Mouse (Mus musculus): Measurements from ENCODE around the gene Pde8b. TPM values are rescaled to one million over a fixed set of nuclear protein-coding genes. Genes with fewer than 3 reads are reported as not detected.
A peak's percentile ranks its signal among the peaks of the same experiment; 100 is the strongest.
"Not testable (repeated sequence)": the region's sequence is repeated elsewhere in the genome, so short reads cannot be mapped to it uniquely, and the experiment has no call there.

The Pde8b gene
- polyA plus RNA-seq, 1 experiment from 2014 or later = 6.6 TPM

DNA sequence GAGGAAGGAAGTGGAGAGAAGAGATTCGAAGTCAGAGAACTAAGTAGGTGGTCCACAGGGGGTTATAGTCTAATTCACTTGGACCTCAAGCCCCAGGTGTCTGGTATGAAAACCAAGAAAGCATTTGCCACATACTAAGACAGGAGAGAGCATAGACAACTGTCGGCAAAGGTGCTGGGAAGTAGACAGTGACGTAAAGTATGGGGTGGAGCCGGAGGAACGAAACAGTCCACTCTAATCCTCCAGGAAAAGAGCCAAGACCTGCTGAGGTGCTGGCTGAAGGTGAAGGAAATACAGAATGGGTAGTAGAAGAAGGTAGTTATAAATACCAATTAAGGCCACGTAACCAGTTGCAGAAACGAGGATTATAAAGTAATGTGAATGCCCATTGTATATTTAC is 42.8 kb downstream of the Pde8b start:
- not testable (repeated sequence) for ATAC-seq (ENCODE audit: borderline replicate concordance, extremely low read depth, low FRiP score, low TSS enrichment)

DNA sequence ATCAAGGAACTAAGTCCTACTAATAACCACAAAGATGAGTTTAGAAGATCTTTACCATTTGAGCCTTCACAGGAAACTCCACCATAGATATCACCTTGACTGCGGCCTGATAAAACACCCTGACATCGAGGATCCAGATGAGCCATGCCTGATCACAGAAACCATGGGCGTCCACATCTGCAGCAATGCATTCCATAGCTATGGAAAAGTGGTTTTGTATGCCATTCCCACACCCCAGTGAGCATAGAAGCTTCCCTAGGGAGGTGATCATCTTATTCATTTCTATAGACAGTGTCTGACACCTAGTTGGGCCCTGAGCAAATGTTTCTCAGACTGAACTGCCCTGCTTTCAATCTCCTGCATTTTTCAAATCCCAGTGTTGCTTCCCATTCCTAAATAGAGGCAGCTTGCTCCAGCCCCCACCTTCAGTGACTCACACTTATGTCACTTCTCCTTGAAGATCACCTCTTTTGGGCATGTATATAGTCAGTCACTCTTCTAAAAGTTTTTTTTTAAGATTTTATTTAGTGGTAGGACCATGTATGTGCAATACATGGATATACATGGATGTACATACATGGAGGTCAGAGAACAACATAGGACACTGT is 47.9 kb downstream of the Pde8b start:
- no peaks in the 10 kb centered on the region for H3K27me3 ChIP-seq
- no peak overlapping the region for H3K9ac ChIP-seq
- H3K36me3 ChIP-seq = no peaks in the 10 kb centered on the region
- H3K4me1 ChIP-seq = no peaks in the 10 kb centered on the region
- H3K4me3 ChIP-seq = no peak overlapping the region
- WGBS = 78% methylated on average over 3 of the region's 3 CpGs
- no peak overlapping the region for H3K4me2 ChIP-seq
- no peak for ATAC-seq (ENCODE audit: borderline replicate concordance, extremely low read depth, low FRiP score, low TSS enrichment)
- no peaks in the 10 kb centered on the region for H3K9me3 ChIP-seq
- no peak overlapping the region for H3K27ac ChIP-seq

More for the DNA sequence above, 42.8 kb downstream of the Pde8b start:
- not testable (repeated sequence) for H3K27ac ChIP-seq, H3K4me1 ChIP-seq, H3K4me2 ChIP-seq, H3K9me3 ChIP-seq, H3K27me3 ChIP-seq, H3K36me3 ChIP-seq, H3K4me3 ChIP-seq, H3K9ac ChIP-seq
- WGBS = 66% methylated on average over 7 of the region's 7 CpGs

DNA sequence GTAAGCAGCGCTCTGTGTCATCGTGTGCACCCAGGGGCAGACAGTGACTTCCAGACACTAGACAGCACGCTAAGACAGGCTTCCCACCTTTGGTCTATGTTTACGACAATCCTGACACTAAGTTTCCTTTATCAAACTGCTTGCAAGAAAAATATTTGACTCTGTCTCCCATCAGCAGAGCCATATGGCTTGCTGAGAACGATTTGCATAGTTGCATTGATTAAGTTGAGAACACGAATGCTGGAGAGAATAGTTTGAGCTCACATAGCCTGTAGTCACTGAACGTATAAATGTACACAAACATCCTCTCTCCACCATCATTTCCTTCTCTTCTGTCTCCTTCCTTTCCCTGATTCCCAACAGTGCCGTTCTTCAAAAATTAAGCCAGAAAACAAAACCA is 49.3 kb downstream of the Pde8b start:
- WGBS = 65% methylated on average over 8 of the region's 8 CpGs
- Histone ChIP-seq H3K4me3 (no peak overlapping the region), H3K4me2 (no peak overlapping the region), H3K36me3 (no peaks in the 10 kb centered on the region), H3K9ac (no peak overlapping the region), H3K27ac (no peak overlapping the region), H3K27me3 (no peaks in the 10 kb centered on the region), H3K4me1 (no peaks in the 10 kb centered on the region), H3K9me3 (no peaks in the 10 kb centered on the region)
- ATAC-seq (ENCODE audit: borderline replicate concordance, extremely low read depth, low FRiP score, low TSS enrichment) = no peak

DNA sequence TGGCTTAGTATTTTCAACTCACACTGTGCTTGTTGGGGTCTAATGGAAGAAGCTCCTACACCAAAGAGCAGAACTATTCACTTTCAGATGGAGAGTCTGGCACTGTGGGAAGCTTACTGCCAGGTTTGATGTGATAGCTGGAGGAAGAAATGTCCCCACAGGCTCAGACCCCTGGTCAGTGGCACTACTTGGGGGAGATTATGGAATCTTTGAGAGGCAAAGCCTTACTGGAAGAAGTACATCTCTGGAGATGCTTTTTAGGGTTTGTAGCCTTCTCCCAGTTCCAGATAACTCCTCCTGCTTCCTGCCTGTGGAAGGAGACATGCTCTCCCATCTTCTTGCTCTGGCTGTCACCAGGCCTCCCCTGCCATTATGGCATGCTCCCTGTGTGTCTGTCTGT is 50.1 kb downstream of the Pde8b start:
- ATAC-seq (ENCODE audit: borderline replicate concordance, extremely low read depth, low FRiP score, low TSS enrichment) = no peak

DNA sequence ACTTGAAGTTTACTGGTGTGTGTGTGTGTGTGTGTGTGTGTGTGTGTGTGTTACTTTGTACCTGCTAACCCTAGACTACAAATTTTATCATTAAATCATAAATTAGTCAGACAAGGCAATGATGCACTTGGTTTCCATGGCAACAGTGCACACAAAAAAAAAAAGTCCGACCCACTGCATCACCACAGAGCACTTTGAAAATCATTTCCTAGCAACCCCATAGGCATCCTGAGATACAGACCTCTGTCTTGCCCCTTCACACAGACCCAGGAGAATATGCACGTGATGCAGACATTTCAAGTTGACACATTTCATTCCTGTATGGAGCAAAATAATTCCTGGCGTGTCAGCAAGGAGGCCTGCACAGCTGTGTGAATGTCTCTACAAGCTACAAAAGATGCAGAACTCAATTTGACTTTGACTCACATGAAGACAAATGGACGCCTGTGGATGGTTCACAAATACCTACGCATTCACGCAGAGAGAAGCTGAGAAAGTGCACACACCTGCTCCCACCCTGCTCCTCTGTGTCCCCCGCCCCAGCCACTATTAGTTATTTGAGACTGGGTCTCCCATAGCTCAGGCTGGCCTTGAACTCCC is 53.9 kb downstream of the Pde8b start:
- 71% methylated on average over 7 of the region's 7 CpGs for WGBS
- H3K4me2 ChIP-seq = no peak overlapping the region
- H3K4me3 ChIP-seq = no peak overlapping the region
- no peaks in the 10 kb centered on the region for H3K9me3 ChIP-seq
- H3K9ac ChIP-seq = no peak overlapping the region
- no peaks in the 10 kb centered on the region for H3K27me3 ChIP-seq
- no peak overlapping the region for H3K27ac ChIP-seq
- no peak for ATAC-seq (ENCODE audit: borderline replicate concordance, extremely low read depth, low FRiP score, low TSS enrichment)
- no peaks in the 10 kb centered on the region for H3K4me1 ChIP-seq
- H3K36me3 ChIP-seq = no peaks in the 10 kb centered on the region

More for the DNA sequence above, 50.1 kb downstream of the Pde8b start:
- Histone ChIP-seq H3K27me3 (no peaks in the 10 kb centered on the region), H3K27ac (no peak overlapping the region), H3K4me3 (no peak overlapping the region), H3K4me1 (no peaks in the 10 kb centered on the region), H3K9me3 (no peaks in the 10 kb centered on the region), H3K36me3 (no peaks in the 10 kb centered on the region), H3K9ac (no peak overlapping the region), H3K4me2 (no peak overlapping the region)

DNA sequence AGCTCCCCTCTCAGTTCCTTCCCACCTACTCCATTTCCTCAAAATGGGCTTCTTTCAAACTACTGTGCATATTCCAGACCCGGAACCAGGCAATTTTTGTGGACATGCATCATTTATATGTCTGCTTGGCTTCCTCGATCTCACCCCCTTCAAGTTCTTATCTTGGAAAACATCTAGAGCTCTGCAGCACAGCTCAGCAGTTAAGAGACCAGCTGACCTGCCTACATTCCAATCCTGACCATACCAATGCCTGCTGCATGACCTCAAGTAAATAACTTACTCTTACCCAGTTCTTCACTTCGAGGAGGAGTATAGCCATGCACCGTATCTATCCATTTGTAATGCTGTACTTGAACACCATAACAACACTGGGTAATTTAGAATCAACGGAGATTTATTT is 58.2 kb downstream of the Pde8b start:
- Histone ChIP-seq H3K9me3 (no peaks in the 10 kb centered on the region), H3K4me2 (no peak overlapping the region), H3K4me3 (no peak overlapping the region), H3K9ac (no peak overlapping the region), H3K36me3 (no peaks in the 10 kb centered on the region), H3K27ac (no peak overlapping the region), H3K4me1 (no peaks in the 10 kb centered on the region), H3K27me3 (no peaks in the 10 kb centered on the region)
- ATAC-seq (ENCODE audit: borderline replicate concordance, extremely low read depth, low FRiP score, low TSS enrichment) = no peak
- WGBS = 56% methylated on average over 5 of the region's 5 CpGs

DNA sequence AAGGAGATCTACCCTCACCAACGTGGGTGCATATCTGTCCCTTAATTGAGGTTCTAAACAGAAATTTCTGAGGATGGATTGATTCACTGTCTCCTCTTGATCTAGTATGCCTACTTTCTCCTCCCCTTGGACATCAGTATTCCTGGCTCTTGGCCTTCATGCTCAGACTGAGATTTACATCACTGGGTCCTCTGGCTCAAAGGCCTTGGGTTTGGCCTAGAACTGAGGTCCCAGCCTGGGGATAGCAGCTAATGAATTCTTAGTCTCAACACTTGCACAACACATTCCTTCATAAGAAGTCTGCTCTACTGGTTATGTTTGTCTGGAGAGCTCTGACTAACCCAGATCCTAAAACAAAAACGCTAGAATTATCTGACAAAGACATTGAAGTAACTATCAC is 61.0 kb downstream of the Pde8b start:
- no peak overlapping the region for H3K27ac ChIP-seq
- H3K4me3 ChIP-seq = no peak overlapping the region
- no peaks in the 10 kb centered on the region for H3K36me3 ChIP-seq
- H3K27me3 ChIP-seq = no peaks in the 10 kb centered on the region
- no peaks in the 10 kb centered on the region for H3K4me1 ChIP-seq
- no peak for ATAC-seq (ENCODE audit: borderline replicate concordance, extremely low read depth, low FRiP score, low TSS enrichment)
- WGBS = 81% methylated on average over 2 of the region's 2 CpGs
- no peaks in the 10 kb centered on the region for H3K9me3 ChIP-seq
- no peak overlapping the region for H3K9ac ChIP-seq
- no peak overlapping the region for H3K4me2 ChIP-seq

DNA sequence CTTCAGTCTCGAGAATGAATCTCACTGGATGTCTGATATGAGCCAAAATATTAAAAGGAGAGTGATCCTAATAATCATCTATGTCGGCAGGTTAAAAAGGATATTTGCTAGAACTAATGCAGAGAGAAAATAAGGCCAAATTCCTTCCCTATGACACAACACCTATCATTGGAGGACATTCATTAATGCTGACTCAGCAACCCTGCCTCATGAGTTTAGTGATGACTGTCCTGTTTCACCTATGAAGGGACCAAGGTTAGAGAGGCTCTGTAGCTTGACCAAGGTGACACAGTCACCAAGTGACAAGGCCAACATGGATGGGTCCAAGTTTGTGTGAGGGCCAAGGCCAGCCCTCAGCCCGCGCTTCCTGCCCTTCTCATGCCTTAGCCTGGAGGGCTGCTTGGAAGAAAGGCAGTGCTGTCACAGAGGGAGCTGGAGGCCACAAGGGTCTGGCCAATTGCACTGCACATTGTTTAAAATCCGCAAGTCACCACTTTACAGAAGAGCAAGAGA is 62.9 kb downstream of the Pde8b start:
- Histone ChIP-seq H3K4me2 (no peak overlapping the region), H3K27ac (no peak overlapping the region), H3K4me3 (no peak overlapping the region), H3K27me3 (no peaks in the 10 kb centered on the region), H3K9me3 (no peaks in the 10 kb centered on the region), H3K9ac (no peak overlapping the region), H3K36me3 (no peaks in the 10 kb centered on the region), H3K4me1 (no peaks in the 10 kb centered on the region)
- 81% methylated on average over 5 of the region's 5 CpGs for WGBS
- no peak for ATAC-seq (ENCODE audit: borderline replicate concordance, extremely low read depth, low FRiP score, low TSS enrichment)

DNA sequence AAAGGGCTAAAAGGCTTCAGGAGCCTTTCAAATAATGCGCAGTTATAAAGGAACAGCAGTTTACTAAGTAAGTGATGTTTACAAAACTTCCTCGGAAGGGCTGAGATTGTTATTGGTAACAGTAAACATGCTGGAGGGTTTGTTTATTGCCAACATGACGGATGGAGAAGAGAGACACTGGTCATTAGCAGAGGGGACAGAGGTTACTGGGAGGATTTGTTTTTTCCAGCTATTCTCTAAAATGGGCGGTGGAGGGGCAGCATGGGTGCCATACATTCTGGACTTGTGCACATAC is 63.4 kb downstream of the Pde8b start:
- H3K4me3 ChIP-seq = no peak overlapping the region
- ATAC-seq (ENCODE audit: borderline replicate concordance, extremely low read depth, low FRiP score, low TSS enrichment) = no peak
- H3K27me3 ChIP-seq = no peaks in the 10 kb centered on the region
- no peaks in the 10 kb centered on the region for H3K4me1 ChIP-seq
- H3K9ac ChIP-seq = no peak overlapping the region
- H3K36me3 ChIP-seq = no peaks in the 10 kb centered on the region
- peak overlapping the region; percentile 7; the same call in 1 of the 2 replicates for H3K27ac ChIP-seq
- H3K4me2 ChIP-seq = no peak overlapping the region
- H3K9me3 ChIP-seq = no peaks in the 10 kb centered on the region
- WGBS = 32% methylated on average over 4 of the region's 4 CpGs

DNA sequence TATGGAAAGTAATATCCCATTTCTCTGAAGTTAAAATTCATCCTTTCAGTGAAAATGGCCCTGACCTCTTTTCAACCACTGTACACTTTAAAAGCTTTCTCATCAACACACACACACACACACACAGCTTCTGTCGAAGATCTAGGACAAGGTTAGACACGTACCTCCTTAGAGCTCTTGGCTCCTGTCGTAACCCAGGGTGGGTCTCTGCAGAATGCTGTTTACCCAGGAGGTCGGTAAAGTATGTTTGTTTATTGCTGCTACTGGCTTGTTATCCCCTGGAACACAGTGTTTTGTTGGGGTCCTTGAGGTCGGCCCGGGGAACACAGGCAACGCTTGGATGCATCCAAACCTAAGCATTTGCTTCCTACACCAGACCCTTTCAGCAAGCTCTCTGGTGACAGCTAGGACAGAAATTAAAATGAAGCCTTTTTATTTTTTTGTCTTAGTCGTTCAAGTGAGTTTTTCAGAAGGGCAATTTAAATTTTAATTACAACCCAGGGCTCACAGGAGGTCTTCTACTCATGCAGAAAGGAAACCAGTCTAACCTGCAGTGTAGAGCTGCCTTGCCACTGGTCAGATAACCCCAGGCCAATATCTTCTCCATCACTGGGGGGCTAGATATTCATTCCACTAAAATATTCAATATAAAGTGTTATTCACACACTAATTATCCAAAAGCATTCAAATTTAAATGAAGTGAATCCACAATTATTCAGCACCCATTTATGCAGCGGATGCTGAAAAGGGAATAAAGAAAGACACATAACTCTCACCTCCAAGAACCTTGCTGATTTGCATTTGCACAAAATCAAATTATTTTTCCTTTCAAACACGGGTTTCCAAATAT is 64.0 kb downstream of the Pde8b start:
- ATAC-seq (ENCODE audit: borderline replicate concordance, extremely low read depth, low FRiP score, low TSS enrichment) = no peak
- H3K27me3 ChIP-seq = no peaks in the 10 kb centered on the region
- H3K4me2 ChIP-seq = no peak overlapping the region
- no peaks in the 10 kb centered on the region for H3K36me3 ChIP-seq
- no peak overlapping the region for H3K4me3 ChIP-seq
- no peaks in the 10 kb centered on the region for H3K9me3 ChIP-seq
- no peaks in the 10 kb centered on the region for H3K4me1 ChIP-seq
- 32% methylated on average over 10 of the region's 10 CpGs for WGBS
- H3K27ac ChIP-seq = peak overlapping the region; percentile 7; the same call in 1 of the 2 replicates
- no peak overlapping the region for H3K9ac ChIP-seq

DNA sequence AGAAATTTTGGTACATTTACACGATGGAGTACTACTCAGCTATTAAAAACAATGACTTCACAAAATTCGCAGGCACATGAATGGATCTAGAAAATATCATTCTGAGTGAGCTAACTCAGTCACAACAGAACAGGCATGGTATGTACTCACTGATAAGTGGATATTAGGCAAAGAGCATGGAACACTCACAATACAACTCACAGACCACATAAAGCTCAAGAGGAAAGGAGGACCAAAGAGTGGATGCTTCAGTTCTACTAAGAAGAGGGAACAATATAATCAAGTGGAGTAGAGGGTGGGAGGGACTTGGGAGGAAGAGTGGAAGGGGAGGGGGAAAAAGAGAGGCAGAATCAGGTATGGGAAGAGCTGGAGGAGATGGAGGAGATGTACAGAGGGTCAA is 66.5 kb downstream of the Pde8b start:
- 89% methylated on average over 2 of the region's 2 CpGs for WGBS
- H3K27me3 ChIP-seq = no peaks in the 10 kb centered on the region
- no peak for ATAC-seq (ENCODE audit: borderline replicate concordance, extremely low read depth, low FRiP score, low TSS enrichment)

DNA sequence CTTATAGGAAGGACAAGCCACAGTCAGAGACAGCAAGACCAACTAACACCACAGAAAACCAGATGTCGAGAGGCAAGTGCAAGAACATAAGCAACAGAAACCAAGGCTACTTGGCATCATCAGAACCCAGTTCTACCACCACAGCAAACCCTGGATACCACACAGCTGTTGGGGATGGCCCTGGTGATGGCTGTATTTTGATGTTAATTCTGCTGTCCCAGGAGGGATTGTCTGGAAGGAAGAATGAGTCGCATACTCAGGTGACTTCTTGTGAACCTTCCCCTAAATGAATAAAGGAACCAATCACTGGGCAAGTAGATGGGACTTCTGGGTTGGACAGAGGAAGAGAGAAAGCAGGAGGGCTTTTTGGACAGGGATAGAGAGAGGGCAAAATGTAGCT is 69.9 kb downstream of the Pde8b start:
- no peak overlapping the region for H3K27ac ChIP-seq
- WGBS = 91% methylated on average over 2 of the region's 2 CpGs
- ATAC-seq (ENCODE audit: borderline replicate concordance, extremely low read depth, low FRiP score, low TSS enrichment) = no peak
- no peaks in the 10 kb centered on the region for H3K36me3 ChIP-seq
- H3K4me3 ChIP-seq = no peak overlapping the region
- H3K4me2 ChIP-seq = no peak overlapping the region
- H3K4me1 ChIP-seq = no peaks in the 10 kb centered on the region
- H3K9ac ChIP-seq = no peak overlapping the region
- H3K27me3 ChIP-seq = no peaks in the 10 kb centered on the region
- H3K9me3 ChIP-seq = no peaks in the 10 kb centered on the region

More for the DNA sequence above, 66.5 kb downstream of the Pde8b start:
- Histone ChIP-seq H3K4me1 (no peaks in the 10 kb centered on the region), H3K36me3 (no peaks in the 10 kb centered on the region), H3K27ac (no peak overlapping the region), H3K4me2 (no peak overlapping the region), H3K4me3 (no peak overlapping the region), H3K9ac (no peak overlapping the region), H3K9me3 (no peaks in the 10 kb centered on the region)

Measured in lung, embryonic 15.5 days (tissue).